Mouse (Mus musculus) adrenal gland, adult 8-10 months (tissue): ENCODE measurements around the gene Stk19. TPM values are rescaled to one million over a fixed set of nuclear protein-coding genes. Genes with fewer than 3 reads are reported as not detected.

ENCODE experiments used
- DNase-seq: peaks from one replicate; pipeline ENCODE4 v3.0.0; 2022
- microRNA-seq, 2 experiments: library from miRNA; unstranded; fragments of <30 nt; microRNA quantifications; one replicate each; pipeline ENCODE4 v1.2.0; 2022
- total RNA-seq, 4 experiments: library from RNA; stranded (reverse); gene quantifications; 2 replicates each; pipeline ENCODE4 v1.2.4; 2022

The Stk19 gene
- total RNA-seq, 4 experiments from 2014 or later, result 43.2 to 75.9 (median 64.6) TPM

GRCm38 (mm10) chr17:34797211-34797995 is 39.3 kb downstream of the Stk19 start:
- DNase-seq, result peak; percentile 74

- peak; percentile 75 for DNase-seq
Measured at GRCm38 (mm10) chr17:34796311-34797140, 40.2 kb downstream of the Stk19 start.

GRCm38 (mm10) chr17:34795633-34796032 is 41.1 kb downstream of the Stk19 start:
- DNase-seq, result peak; percentile 79

GRCm38 (mm10) chr17:34795016-34795415 is 41.7 kb downstream of the Stk19 start:
- no peak for DNase-seq

GRCm38 (mm10) chr17:34777680-34778325 is 58.9 kb downstream of the Stk19 start:
- no peak for DNase-seq

Small RNAs within 50 kb of the gene (microRNA-seq; reads per million reads assigned to microRNA genes)
- gene Mir6970 (0.18 to 0.50 reads per million in 2 experiments), gene Mir6971 (2.2 to 3.7 reads per million in 2 experiments), gene Mir6972 (0 to 0.18 reads per million in 2 experiments)

Other genes with a start within 250 kb of the Stk19 start
- 1 to 10 TPM; 4.7 to 7.9 (median 6.4) TPM for gene Gpsm3, start 247.1 kb downstream of the Stk19 start, total RNA-seq
- 10 to 100 TPM; 30.8 to 55.5 (median 44.0) TPM for gene Pbx2, start 245.7 kb downstream of the Stk19 start, total RNA-seq
- gene Ager, start 239.1 kb downstream of the Stk19 start, total RNA-seq, result 1 to 10 TPM in 3 of 4 experiments, under 1 TPM in 1; 0.52 to 2.4 (median 1.4) TPM
- gene Rnf5, start 233.3 kb downstream of the Stk19 start, total RNA-seq, result 100 to 1,000 TPM in 1 of 4 experiments, 10 to 100 TPM in 3; 72.6 to 101 (median 84.6) TPM
- gene Agpat1, start 232.7 kb downstream of the Stk19 start, total RNA-seq, result 100 to 1,000 TPM in 3 of 4 experiments, 10 to 100 TPM in 1; 84.6 to 108 (median 101) TPM
- 1 to 10 TPM; 1.7 to 3.5 (median 1.9) TPM for gene Egfl8, start 221.0 kb downstream of the Stk19 start, total RNA-seq
- 10 to 100 TPM; 59.2 to 70.5 (median 64.3) TPM for gene Ppt2, start 208.4 kb downstream of the Stk19 start, total RNA-seq
- 10 to 100 TPM in 3 of 4 experiments, 1 to 10 TPM in 1; 7.0 to 36.3 (median 20.6) TPM for gene Prrt1, start 207.4 kb downstream of the Stk19 start, total RNA-seq
- 10 to 100 TPM; 13.0 to 15.5 (median 15.1) TPM for gene Fkbpl, start 192.2 kb downstream of the Stk19 start, total RNA-seq
- 10 to 100 TPM; 47.1 to 56.6 (median 51.1) TPM for gene Atf6b, start 189.8 kb downstream of the Stk19 start, total RNA-seq
- 10 to 100 TPM; 27.6 to 54.1 (median 41.4) TPM for gene Tnxb, start 166.4 kb downstream of the Stk19 start, total RNA-seq
- 100 to 1,000 TPM; 116 to 180 (median 142) TPM for gene C4b, start 93.1 kb downstream of the Stk19 start, total RNA-seq
- over 10,000 TPM in 2 of 4 experiments, 1,000 to 10,000 TPM in 2; 6,868 to 18,233 (median 12,184) TPM for gene Cyp21a1, start 32.4 kb downstream of the Stk19 start, total RNA-seq
- 10 to 100 TPM; 48.2 to 76.5 (median 67.0) TPM for gene Dxo, start 74 bp upstream of the Stk19 start, total RNA-seq
- 10 to 100 TPM; 67.2 to 85.0 (median 83.5) TPM for gene Skiv2l, start 13.3 kb upstream of the Stk19 start, total RNA-seq
- gene Nelfe, start 13.4 kb upstream of the Stk19 start, total RNA-seq, result 10 to 100 TPM; 41.7 to 59.8 (median 53.8) TPM
- 10 to 100 TPM in 3 of 4 experiments, 1 to 10 TPM in 1; 9.5 to 29.5 (median 17.1) TPM for gene Cfb, start 25.6 kb upstream of the Stk19 start, total RNA-seq
- gene Zbtb12, start 42.5 kb upstream of the Stk19 start, total RNA-seq, result 10 to 100 TPM; 15.0 to 21.0 (median 18.0) TPM
- gene Gm20547, start 45.1 kb upstream of the Stk19 start, total RNA-seq, result under 1 TPM in 1 of 4 experiments, not detected in 3; 0.89 TPM
- gene C2, start 61.3 kb upstream of the Stk19 start, total RNA-seq, result 100 to 1,000 TPM in 3 of 4 experiments, 10 to 100 TPM in 1; 86.8 to 164 (median 129) TPM
- gene Ehmt2, start 61.5 kb upstream of the Stk19 start, total RNA-seq, result 100 to 1,000 TPM; 148 to 179 (median 173) TPM
- 1 to 10 TPM in 2 of 4 experiments, under 1 TPM in 2; 0.73 to 1.8 (median 1.1) TPM for gene Slc44a4, start 77.5 kb upstream of the Stk19 start, total RNA-seq
- 10 to 100 TPM; 27.3 to 39.4 (median 28.1) TPM for gene Neu1, start 94.3 kb upstream of the Stk19 start, total RNA-seq
- 100 to 1,000 TPM in 1 of 4 experiments, 10 to 100 TPM in 3; 24.5 to 115 (median 36.0) TPM for gene Hspa1b, start 122.3 kb upstream of the Stk19 start, total RNA-seq
- under 1 TPM in 1 of 4 experiments, not detected in 3; 0.73 TPM for gene Gm20481, start 133.0 kb upstream of the Stk19 start, total RNA-seq
- 10 to 100 TPM; 11.9 to 35.8 (median 14.4) TPM for gene Hspa1a, start 135.2 kb upstream of the Stk19 start, total RNA-seq
- gene Hspa1l, start 135.8 kb upstream of the Stk19 start, total RNA-seq, result under 1 TPM; 0.14 to 0.25 (median 0.17) TPM
- gene Lsm2, start 144.9 kb upstream of the Stk19 start, total RNA-seq, result 10 to 100 TPM; 28.2 to 35.4 (median 30.1) TPM
- gene Vars, start 164.0 kb upstream of the Stk19 start, total RNA-seq, result 10 to 100 TPM; 57.9 to 76.0 (median 67.7) TPM
- gene Vwa7, start 179.6 kb upstream of the Stk19 start, total RNA-seq, result 1 to 10 TPM in 2 of 4 experiments, under 1 TPM in 2; 0.75 to 1.8 (median 1.2) TPM
- gene Sapcd1, start 191.1 kb upstream of the Stk19 start, total RNA-seq, result 1 to 10 TPM in 2 of 4 experiments, under 1 TPM in 2; 0.91 to 2.8 (median 0.99) TPM
- gene Msh5, start 209.8 kb upstream of the Stk19 start, total RNA-seq, result 1 to 10 TPM in 3 of 4 experiments, under 1 TPM in 1; 0.73 to 4.0 (median 2.2) TPM
- gene Clic1, start 213.0 kb upstream of the Stk19 start, total RNA-seq, result 100 to 1,000 TPM in 2 of 4 experiments, 10 to 100 TPM in 2; 83.2 to 134 (median 113) TPM
- 10 to 100 TPM; 12.4 to 29.5 (median 21.6) TPM for gene Ddah2, start 222.1 kb upstream of the Stk19 start, total RNA-seq
- not detected for gene Ly6g6c, start 228.4 kb upstream of the Stk19 start, total RNA-seq
- gene Mpig6b, start 229.2 kb upstream of the Stk19 start, total RNA-seq, result not detected
- not detected for gene Ly6g6e, start 240.0 kb upstream of the Stk19 start, total RNA-seq
- under 1 TPM in 2 of 4 experiments, not detected in 2; 0.46 to 0.68 TPM for gene Ly6g6d, start 241.1 kb upstream of the Stk19 start, total RNA-seq
- not detected for gene Ly6g6f, start 248.7 kb upstream of the Stk19 start, total RNA-seq